In genomic region chr4:13108036-13108435, GRCm38 (mm10) we compare ENCODE assay signal across 24 mouse cellular contexts.
"Had no signal": no experiment of that assay in that cellular context is flagged by ENCODE, and none has a peak within 500 bp of the region (broad histone marks: within the 10 kb centered on the region; RNA-seq: fewer than 3 reads in every experiment).

No protein-coding gene starts in this region.

- H3K4me3 ChIP-seq: heart, embryonic 10.5 days; heart, embryonic 12.5 days; hindbrain, embryonic 10.5 days; hindbrain, embryonic 12.5 days; limb, embryonic 13.5 days; limb, embryonic 15.5 days; liver, embryonic 13.5 days had no signal

- DNase-seq: gastrocnemius, postnatal 14 days; gastrocnemius, postnatal 36 days; heart, adult 18-20 months; heart, postnatal 10 days; heart, postnatal 4 days; kidney, adult 11 months; kidney, adult 2 months; kidney, adult 9 months; kidney, postnatal 10 days; kidney, postnatal 25 days; kidney, postnatal 4 days; layer of hippocampus, adult 9-11 months; layer of hippocampus, postnatal 36 days; left cerebral cortex, postnatal 4 days; liver, embryonic 13.5 days had no signal

- H3K27ac ChIP-seq: heart, embryonic 10.5 days; hindbrain, embryonic 10.5 days; hindbrain, embryonic 12.5 days; hindbrain, embryonic 14.5 days; hindbrain, postnatal 0 days; limb, embryonic 13.5 days; limb, embryonic 15.5 days; liver, embryonic 13.5 days had no signal

- H3K9me3 ChIP-seq: heart, embryonic 10.5 days; hindbrain, embryonic 10.5 days; hindbrain, embryonic 12.5 days; limb, embryonic 13.5 days; limb, embryonic 15.5 days; liver, embryonic 13.5 days had no signal

- ATAC-seq: hindbrain, postnatal 0 days; intestine, embryonic 16.5 days had no signal

- H3K36me3 ChIP-seq: heart, embryonic 10.5 days; heart, embryonic 12.5 days; hindbrain, embryonic 10.5 days; hindbrain, embryonic 12.5 days; limb, embryonic 13.5 days; limb, embryonic 15.5 days; liver, embryonic 13.5 days had no signal

- H3K4me1 ChIP-seq: heart, embryonic 10.5 days; heart, embryonic 12.5 days; liver, embryonic 13.5 days had no signal

- H3K9ac ChIP-seq: heart, embryonic 12.5 days; hindbrain, embryonic 12.5 days; hindbrain, embryonic 14.5 days; limb, embryonic 13.5 days; limb, embryonic 15.5 days; liver, embryonic 13.5 days had no signal

- H3K27me3 ChIP-seq: heart, embryonic 12.5 days; hindbrain, embryonic 12.5 days; limb, embryonic 13.5 days; limb, embryonic 15.5 days; liver, embryonic 13.5 days had no signal

- H3K4me2 ChIP-seq: heart, embryonic 12.5 days; hindbrain, embryonic 12.5 days; hindbrain, embryonic 14.5 days; limb, embryonic 13.5 days; limb, embryonic 15.5 days; liver, embryonic 13.5 days had no signal
